Mouse (Mus musculus) liver, embryonic 11.5 days (tissue): ENCODE measurements around the gene Dclk1. TPM values are rescaled to one million over a fixed set of nuclear protein-coding genes. Genes with fewer than 3 reads are reported as not detected.

Source experiments
- ATAC-seq: fragments of 200-750 bp; cut with Nextera tagmentation; replicated peaks from 2 replicates; pipeline ENCODE4 v1.8.0; 2017; ENCODE audit warnings: moderate number of reproducible peaks, mild to moderate bottlenecking, moderate TSS enrichment, moderate library complexity; ENCODE audit not compliant: low FRiP score
- DNase-seq: peaks from one replicate; pipeline ENCODE4 v3.0.0-alpha.2; 2017; ENCODE audit warnings: low spot score
- H3K27ac ChIP-seq: fragments of 300-500 bp; sonication (generic); 2 replicates; pipeline ENCODE4 v1.5.1; 2014; ENCODE audit warnings: mild to moderate bottlenecking, low read depth, low read length, control low read depth
- H3K27me3 ChIP-seq: fragments of 300-500 bp; sonication (generic); replicated peaks from 2 replicates; pipeline ENCODE4 v1.6.1; 2014; ENCODE audit warnings: low read length, mixed read lengths; ENCODE audit not compliant: control insufficient read depth, insufficient read depth
- H3K36me3 ChIP-seq: fragments of 300-500 bp; sonication (generic); 2 replicates; pipeline ENCODE4 v1.6.1; 2014; ENCODE audit warnings: mild to moderate bottlenecking, low read length, moderate library complexity, mixed read lengths; ENCODE audit not compliant: control insufficient read depth, insufficient read depth
- H3K4me1 ChIP-seq: fragments of 300-500 bp; sonication (generic); replicated peaks from 2 replicates; pipeline ENCODE4 v1.6.1; 2014; ENCODE audit warnings: low read length, mixed read lengths; ENCODE audit not compliant: control insufficient read depth, insufficient read depth
- H3K4me2 ChIP-seq: fragments of 300-500 bp; sonication (generic); 2 replicates; pipeline ENCODE4 v1.6.1; 2014; ENCODE audit warnings: mild to moderate bottlenecking, control low read depth, moderate library complexity
- H3K4me3 ChIP-seq: fragments of 300-500 bp; sonication (generic); 2 replicates; pipeline ENCODE4 v1.5.1; 2014; ENCODE audit warnings: low read depth, low read length, control low read depth
- H3K9ac ChIP-seq: fragments of 300-500 bp; sonication (generic); 2 replicates; pipeline ENCODE4 v1.6.1; 2014; ENCODE audit warnings: low read depth, low read length, control low read depth
- H3K9me3 ChIP-seq: fragments of 300-500 bp; sonication (generic); 2 replicates; pipeline ENCODE4 v1.6.1; 2016; ENCODE audit warnings: low read length, inconsistent platforms, mixed read lengths; ENCODE audit not compliant: control insufficient read depth
- WGBS: fragments of 180-500 bp; shearing (Covaris S2); extraction: QIAGEN DNeasy Blood & Tissue Kit; methylation state at CpG from one replicate; pipeline ENCODE4 v1.1.7; 2014; 5-methylcytosine and 5-hydroxymethylcytosine counted together
- polyA plus RNA-seq: library from polyadenylated mRNA; unstranded; fragments of >200 nt; fragmentation: Nextera tagmentation; extraction: Ambion mirVana; gene quantifications from 2 replicates; pipeline ENCODE4 v1.2.1, GENCODE M21; 2014

Gene Dclk1
- polyA plus RNA-seq, 1 experiment from 2014 or later: 3.3 TPM

DNA sequence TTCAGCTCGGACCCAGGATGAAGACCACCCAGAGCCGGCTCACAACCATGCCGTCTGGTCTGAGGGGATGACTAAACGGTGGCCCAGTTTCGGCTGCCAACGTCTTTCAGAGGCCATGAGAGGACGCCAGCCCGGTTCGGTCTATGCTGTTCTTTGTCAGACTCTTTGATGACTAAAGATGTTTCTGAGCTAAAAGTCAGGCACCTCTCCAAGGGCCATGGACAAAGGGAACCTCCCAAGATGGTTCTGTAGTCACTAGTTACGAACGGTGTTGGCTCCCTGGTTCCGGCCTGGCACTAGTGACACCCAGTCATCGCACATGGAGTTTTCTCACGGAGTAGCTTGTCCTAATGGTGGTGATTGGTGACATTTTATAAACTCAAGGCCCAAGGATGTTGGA lies 110.4 kb downstream of the Dclk1 start:
- WGBS: 87% methylated on average over 14 of the region's 14 CpGs
- Histone ChIP-seq H3K27ac (no peak overlapping the region), H3K4me2 (no peak overlapping the region)

DNA sequence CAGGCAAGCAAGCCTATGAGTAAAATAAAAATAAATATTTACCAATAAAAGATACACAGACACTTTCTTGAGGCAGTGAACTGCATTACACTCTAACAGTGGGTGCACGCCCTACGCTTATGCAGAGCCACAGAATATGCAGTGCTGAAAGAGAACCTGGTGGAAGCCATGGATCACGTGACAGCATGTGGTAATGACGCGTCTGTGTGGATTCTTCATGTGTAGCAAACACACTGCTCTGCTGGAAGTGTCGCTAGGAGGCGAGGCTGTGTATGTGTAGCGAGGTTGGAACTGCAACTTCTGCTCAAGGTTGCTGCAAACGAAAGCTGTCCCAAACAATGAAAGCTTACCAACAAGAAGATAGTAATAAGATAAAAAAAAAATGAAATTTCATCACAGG lies 111.0 kb downstream of the Dclk1 start:
- WGBS: 86% methylated on average over 9 of the region's 9 CpGs
- DNase-seq (no peak), ATAC-seq (no peak)
- H3K4me1 ChIP-seq: no peaks in the 10 kb centered on the region
- no peaks in the 10 kb centered on the region for H3K9me3 ChIP-seq
- no peaks in the 10 kb centered on the region for H3K36me3 ChIP-seq
- no peak overlapping the region for H3K4me2 ChIP-seq
- H3K9ac ChIP-seq: no peak overlapping the region
- no peaks in the 10 kb centered on the region for H3K27me3 ChIP-seq
- no peak overlapping the region for H3K4me3 ChIP-seq
- H3K27ac ChIP-seq: no peak overlapping the region

More for the DNA sequence above, 110.4 kb downstream of the Dclk1 start:
- H3K4me3 ChIP-seq: no peak overlapping the region
- no peaks in the 10 kb centered on the region for H3K27me3 ChIP-seq
- H3K9ac ChIP-seq: no peak overlapping the region
- no peak for ATAC-seq
- no peaks in the 10 kb centered on the region for H3K4me1 ChIP-seq
- no peaks in the 10 kb centered on the region for H3K36me3 ChIP-seq
- DNase-seq: no peak
- H3K9me3 ChIP-seq: no peaks in the 10 kb centered on the region

DNA sequence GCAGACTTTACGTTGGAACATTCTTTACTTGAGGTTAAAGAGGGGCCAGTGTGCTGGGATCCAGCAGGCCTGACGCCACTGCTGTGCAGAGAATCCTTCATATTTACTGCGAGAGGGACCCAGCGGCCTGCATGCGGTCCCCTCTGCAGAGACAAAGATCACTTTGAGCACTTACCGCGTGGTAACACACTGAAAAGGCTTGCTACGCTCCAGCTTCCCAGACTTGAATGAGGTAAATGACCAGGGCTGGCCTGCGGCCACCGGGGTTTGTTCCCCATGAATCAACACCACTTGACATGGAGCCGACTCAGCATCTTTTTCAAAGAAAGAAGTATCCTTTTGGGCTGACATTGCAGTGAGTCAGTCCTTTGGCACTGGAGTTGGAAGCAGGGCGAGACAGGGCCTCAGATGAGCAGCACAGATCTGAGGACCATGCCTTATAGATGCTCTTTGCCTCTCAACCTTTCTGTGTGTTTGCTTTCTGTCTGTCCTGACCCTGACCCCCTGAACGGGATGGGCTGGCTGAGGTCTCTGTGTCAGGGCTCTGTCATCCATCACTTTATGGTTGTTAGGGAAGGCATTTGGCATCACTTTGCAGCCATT lies 111.8 kb downstream of the Dclk1 start:
- no peak overlapping the region for H3K4me2 ChIP-seq
- no peak for DNase-seq
- no peak overlapping the region for H3K4me3 ChIP-seq
- no peaks in the 10 kb centered on the region for H3K36me3 ChIP-seq
- no peaks in the 10 kb centered on the region for H3K4me1 ChIP-seq
- H3K27me3 ChIP-seq: no peaks in the 10 kb centered on the region
- ATAC-seq: no peak
- no peak overlapping the region for H3K27ac ChIP-seq
- 65% methylated on average over 13 of the region's 13 CpGs for WGBS
- H3K9me3 ChIP-seq: no peaks in the 10 kb centered on the region
- no peak overlapping the region for H3K9ac ChIP-seq

DNA sequence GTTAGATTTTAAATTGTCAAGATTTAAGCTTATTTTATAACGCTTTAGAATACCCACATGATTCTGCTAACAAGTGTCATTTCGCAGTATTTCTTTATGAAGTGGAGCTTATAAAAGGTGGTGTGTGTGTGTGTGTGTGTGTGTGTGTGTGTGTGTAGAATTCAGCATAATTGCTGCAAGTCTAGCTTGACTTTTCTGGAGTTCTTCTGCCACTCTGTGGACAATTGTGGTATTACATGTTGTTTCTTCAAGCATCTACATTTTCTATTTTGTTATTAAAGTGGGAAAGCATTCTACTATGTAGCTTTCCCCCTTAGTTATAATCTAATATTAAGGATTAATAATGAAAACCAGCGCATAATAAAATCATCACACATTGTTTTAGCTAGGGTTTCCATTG lies 112.6 kb downstream of the Dclk1 start:
- Histone ChIP-seq H3K9ac (no peak overlapping the region), H3K9me3 (no peaks in the 10 kb centered on the region), H3K4me3 (no peak overlapping the region), H3K4me1 (no peaks in the 10 kb centered on the region), H3K36me3 (no peaks in the 10 kb centered on the region), H3K4me2 (no peak overlapping the region), H3K27me3 (no peaks in the 10 kb centered on the region), H3K27ac (no peak overlapping the region)
- ATAC-seq (no peak), DNase-seq (no peak)
- WGBS: 17% methylated on average over 3 of the region's 3 CpGs

DNA sequence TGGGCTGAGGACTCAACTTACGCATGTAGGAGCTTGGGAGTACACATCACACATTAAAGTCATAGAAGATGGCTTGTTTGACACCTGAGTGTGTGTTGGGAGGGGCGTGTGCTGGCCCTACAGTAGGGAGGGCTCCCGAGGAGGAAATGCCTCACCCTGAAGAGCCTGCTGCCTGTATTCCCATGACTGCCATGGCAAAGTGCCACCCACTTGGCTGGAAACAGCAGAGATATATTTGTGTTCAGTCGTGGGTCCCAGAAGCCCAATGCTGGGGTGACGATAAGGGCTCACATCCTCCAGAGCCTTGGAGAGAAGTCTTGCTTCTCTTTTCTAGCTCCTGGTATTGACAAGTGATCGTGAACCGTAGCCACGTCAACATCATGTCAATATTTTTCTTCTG lies 116.3 kb downstream of the Dclk1 start:
- Histone ChIP-seq H3K27ac (no peak overlapping the region), H3K27me3 (no peaks in the 10 kb centered on the region), H3K9ac (no peak overlapping the region), H3K4me2 (no peak overlapping the region), H3K4me3 (no peak overlapping the region), H3K4me1 (no peaks in the 10 kb centered on the region), H3K9me3 (no peaks in the 10 kb centered on the region), H3K36me3 (no peaks in the 10 kb centered on the region)
- ATAC-seq (no peak), DNase-seq (no peak)
- 74% methylated on average over 8 of the region's 8 CpGs for WGBS

DNA sequence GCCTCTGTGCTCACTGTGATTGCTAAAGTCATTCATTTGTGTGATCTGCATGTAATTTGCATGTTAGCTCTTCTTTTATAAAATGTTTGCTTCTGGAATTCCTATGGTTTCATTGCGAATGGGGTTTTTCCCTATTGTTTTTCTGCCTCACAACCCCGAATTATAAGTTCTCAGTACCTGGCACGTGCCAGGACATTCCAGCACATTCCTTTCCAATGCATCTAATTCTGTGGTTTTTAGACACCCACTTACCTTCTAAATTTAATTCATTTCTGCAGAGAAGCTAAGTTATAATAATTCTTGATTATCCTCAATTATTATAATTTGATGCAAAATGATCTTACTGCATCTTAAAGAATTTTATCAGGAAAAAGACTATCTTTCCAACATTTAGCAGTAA lies 118.7 kb downstream of the Dclk1 start:
- no peaks in the 10 kb centered on the region for H3K4me1 ChIP-seq
- no peaks in the 10 kb centered on the region for H3K9me3 ChIP-seq
- no peak overlapping the region for H3K9ac ChIP-seq
- ATAC-seq (no peak), DNase-seq (no peak)
- no peaks in the 10 kb centered on the region for H3K36me3 ChIP-seq
- no peaks in the 10 kb centered on the region for H3K27me3 ChIP-seq
- H3K27ac ChIP-seq: no peak overlapping the region
- H3K4me3 ChIP-seq: no peak overlapping the region
- H3K4me2 ChIP-seq: no peak overlapping the region
- WGBS: 84% methylated on average over 3 of the region's 3 CpGs

DNA sequence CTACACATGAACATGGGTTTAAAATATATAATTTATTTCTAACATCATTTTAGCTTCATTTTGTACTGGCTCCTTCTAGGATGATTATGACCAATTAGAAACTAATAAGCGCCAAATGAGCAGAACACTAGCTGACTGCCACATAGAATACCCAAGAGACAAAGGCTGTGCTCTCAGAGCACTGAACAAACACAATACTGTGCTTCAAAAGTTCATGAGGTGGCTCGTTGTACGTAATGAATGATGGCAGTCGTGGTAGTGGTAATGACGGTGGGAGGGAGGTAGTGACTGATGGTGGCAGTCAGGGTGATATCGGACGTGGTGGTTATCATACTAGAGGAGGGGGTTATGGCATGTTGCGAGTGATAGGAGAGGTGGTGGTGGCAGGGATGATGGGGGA lies 125.0 kb downstream of the Dclk1 start:
- no peak for DNase-seq
- WGBS: 87% methylated on average over 8 of the region's 8 CpGs
- Histone ChIP-seq H3K36me3 (no peaks in the 10 kb centered on the region), H3K9me3 (no peaks in the 10 kb centered on the region), H3K27ac (no peak overlapping the region), H3K9ac (no peak overlapping the region), H3K4me3 (no peak overlapping the region), H3K27me3 (no peaks in the 10 kb centered on the region), H3K4me1 (no peaks in the 10 kb centered on the region), H3K4me2 (no peak overlapping the region)
- no peak for ATAC-seq

DNA sequence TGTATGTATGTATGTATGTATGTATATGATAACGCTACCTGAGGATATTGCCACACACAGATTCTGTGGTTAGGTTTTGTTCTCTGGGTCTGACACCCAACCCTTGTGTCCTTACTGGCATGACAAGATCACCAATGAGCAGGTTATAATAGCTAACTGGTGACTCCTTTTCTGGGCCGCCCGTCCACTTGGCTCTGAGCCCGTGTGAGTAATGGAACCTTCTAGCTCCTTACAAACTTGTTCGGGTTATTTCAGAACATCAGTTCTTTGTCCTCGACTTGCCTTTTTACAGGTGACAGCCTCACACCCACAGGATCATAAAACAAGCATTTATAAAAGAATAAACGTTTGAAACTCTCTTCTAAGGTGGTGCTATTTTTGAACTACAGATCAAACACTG lies 127.0 kb downstream of the Dclk1 start:
- Histone ChIP-seq H3K27me3 (no peaks in the 10 kb centered on the region), H3K4me3 (no peak overlapping the region), H3K4me1 (no peaks in the 10 kb centered on the region), H3K27ac (no peak overlapping the region), H3K4me2 (no peak overlapping the region), H3K9me3 (no peaks in the 10 kb centered on the region), H3K9ac (no peak overlapping the region), H3K36me3 (no peaks in the 10 kb centered on the region)
- DNase-seq (no peak), ATAC-seq (no peak)
- 77% methylated on average over 7 of the region's 7 CpGs for WGBS

DNA sequence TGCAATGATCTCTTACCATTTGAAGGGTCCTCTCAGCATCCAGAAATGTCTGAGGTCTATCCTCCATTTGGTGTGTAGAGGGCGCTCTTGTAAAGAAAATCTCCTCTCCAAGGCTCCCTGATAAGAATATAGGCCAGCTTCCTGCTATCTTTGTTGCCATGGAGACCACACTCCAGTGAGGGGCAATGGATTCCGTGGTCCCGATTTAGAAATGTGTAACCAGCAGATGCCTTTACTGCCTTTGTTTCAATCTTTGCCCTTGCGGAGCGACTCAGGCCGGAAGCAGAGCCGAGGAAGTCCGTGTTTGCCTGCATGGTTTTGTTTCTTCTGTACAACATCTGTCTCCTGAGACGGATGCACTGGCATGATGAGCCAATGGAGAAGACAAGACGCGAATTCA lies 131.5 kb downstream of the Dclk1 start:
- no peaks in the 10 kb centered on the region for H3K27me3 ChIP-seq
- DNase-seq: peak; percentile 38
- peak; percentile 45; the same call in 1 of the 2 replicates for ATAC-seq
- no peaks in the 10 kb centered on the region for H3K4me1 ChIP-seq
- H3K9ac ChIP-seq: no peak overlapping the region
- H3K27ac ChIP-seq: no peak overlapping the region
- H3K36me3 ChIP-seq: no peaks in the 10 kb centered on the region
- H3K4me3 ChIP-seq: peak overlapping the region; percentile 28; the same call in 1 of the 2 replicates
- H3K4me2 ChIP-seq: peak overlapping the region; percentile 56
- H3K9me3 ChIP-seq: no peaks in the 10 kb centered on the region
- WGBS: 12% methylated on average over 11 of the region's 11 CpGs
